Mouse (Mus musculus) heart, adult 2 months (tissue): Measurements from ENCODE around the gene Svop. TPM values are rescaled to one million over a fixed set of nuclear protein-coding genes. Genes with fewer than 3 reads are reported as not detected.

Experiments used
- DNase-seq, 2 experiments: peaks; one replicate each; pipeline ENCODE4 v3.0.0; 2021
- H3K27ac ChIP-seq: fragments of 200-600 bp; 2 replicates; pipeline ENCODE4 v1.8.1; 2022
- H3K27me3 ChIP-seq: fragments of 200-500 bp; 2 replicates; pipeline ENCODE4 v1.6.1; 2012; ENCODE audit warnings: mild to moderate bottlenecking, low read length, inconsistent platforms, mixed read lengths; ENCODE audit not compliant: control insufficient read depth, insufficient read depth
- H3K36me3 ChIP-seq: fragments of 200-500 bp; 2 replicates; pipeline ENCODE4 v1.6.1; 2012; ENCODE audit warnings: low read length, inconsistent platforms; ENCODE audit not compliant: control insufficient read depth, insufficient read depth
- H3K4me1 ChIP-seq: fragments of 200-500 bp; 2 replicates; pipeline ENCODE4 v1.6.1; 2011; ENCODE audit warnings: low read length; ENCODE audit not compliant: control insufficient read depth, insufficient read depth
- H3K4me3 ChIP-seq: fragments of 200-600 bp; 2 replicates; pipeline ENCODE4 v1.8.1; 2022
- H3K79me2 ChIP-seq: fragments of 200-500 bp; replicated peaks from 2 replicates; pipeline ENCODE4 v1.6.1; 2012; ENCODE audit warnings: mild to moderate bottlenecking, inconsistent platforms, low read length, moderate library complexity, mixed read lengths; ENCODE audit not compliant: control insufficient read depth, insufficient read depth
- H3K9ac ChIP-seq: fragments of 200-500 bp; 2 replicates; pipeline ENCODE4 v1.6.1; 2012; ENCODE audit warnings: low read depth, mild to moderate bottlenecking, control low read depth, inconsistent platforms, low read length, mixed read lengths
- CTCF ChIP-seq: fragments of 200-600 bp; IDR thresholded peaks from 2 replicates; pipeline ENCODE4 v1.8.1; 2022; ENCODE audit warnings: antibody characterized with exemption, mild to moderate bottlenecking, moderate library complexity
- EP300 ChIP-seq: fragments of 200-500 bp; IDR thresholded peaks from 2 replicates; pipeline ENCODE4 v1.6.1; 2011; ENCODE audit warnings: low read depth, low read length, control low read depth; ENCODE audit not compliant: insufficient read depth
- POLR2A ChIP-seq: fragments of 200-500 bp; IDR thresholded peaks from 2 replicates; pipeline ENCODE4 v1.6.1; 2011; ENCODE audit warnings: mild to moderate bottlenecking, low read depth, low read length, control low read depth; ENCODE audit not compliant: insufficient read depth
- WGBS: fragments of 180-500 bp; shearing (Covaris S2); methylation state at CpG from one replicate; pipeline ENCODE4 v1.1.7; 2018; 5-methylcytosine and 5-hydroxymethylcytosine counted together
- intact Hi-C: fragments of 180-260 bp; cut with DNase I; formaldehyde crosslinking; loops from one replicate; pipeline ENCODE4 v1.15.1; 2025
- polyA plus RNA-seq: library from polyadenylated mRNA; depleted of rRNA; stranded (reverse); fragments of >200 nt; gene quantifications from 2 replicates; pipeline ENCODE4 v1.2.3, GENCODE M21; 2012
- total RNA-seq, 2 experiments: library from RNA; stranded (reverse); gene quantifications; 2 replicates each; pipeline ENCODE4 v1.2.3; 2021

Svop gene
- total and polyA plus RNA-seq, 3 experiments: 0.08 TPM; not detected in 2

- H3K79me2 ChIP-seq: no peaks in the 10 kb centered on the region
- H3K9ac ChIP-seq: no peak overlapping the region
- no peak for DNase-seq
- intact Hi-C loops: no loop called here
- TF ChIP-seq POLR2A (no peak), CTCF (no peak), EP300 (no peak)
- H3K27me3 ChIP-seq: no peaks in the 10 kb centered on the region
- no peak overlapping the region for H3K4me3 ChIP-seq
- peaks cover 3% of the 10 kb centered on the region; the same call in 1 of the 2 replicates for H3K4me1 ChIP-seq
- 66% methylated on average over 9 of the region's 9 CpGs for WGBS
- H3K36me3 ChIP-seq: no peaks in the 10 kb centered on the region
- no peak overlapping the region for H3K27ac ChIP-seq
These were observed 34.1 kb downstream of the Svop start for GRCm38 (mm10) chr5:114057129-114057731.

- Histone ChIP-seq H3K36me3 (no peaks in the 10 kb centered on the region), H3K27me3 (no peaks in the 10 kb centered on the region), H3K4me1 (peaks cover 5% of the 10 kb centered on the region), H3K9ac (no peak overlapping the region), H3K79me2 (no peaks in the 10 kb centered on the region), H3K4me3 (no peak overlapping the region; the same call in 1 of the 2 replicates), H3K27ac (peak overlapping the region; percentile 65)
- intact Hi-C loops: loop anchor here (2.0 to 5.0 kb wide), 4 partner anchors 48 to 256 kb away; partner anchors contain the start of genes Alkbh2 and Ssh1
- WGBS: 8% methylated on average over 9 of the region's 9 CpGs
- TF ChIP-seq POLR2A (peak; percentile 14; the same call in 1 of the 2 replicates), CTCF (peak; percentile 94), EP300 (peak; percentile 87; the same call in 1 of the 2 replicates)
- peak; percentile 79 to 82 for DNase-seq
These were observed 39.1 kb downstream of the Svop start for GRCm38 (mm10) chr5:114052246-114052761.

GRCm38 (mm10) chr5:114048731-114049308 lies 42.5 kb downstream of the Svop start:
- peaks cover 5% of the 10 kb centered on the region for H3K4me1 ChIP-seq
- TF ChIP-seq POLR2A (no peak), EP300 (no peak), CTCF (no peak)
- no peak overlapping the region for H3K27ac ChIP-seq
- H3K9ac ChIP-seq: no peak overlapping the region
- WGBS: 54% methylated on average over 12 of the region's 12 CpGs
- no peak for DNase-seq
- H3K27me3 ChIP-seq: no peaks in the 10 kb centered on the region
- no peak overlapping the region for H3K4me3 ChIP-seq
- intact Hi-C loops: no loop called here
- H3K79me2 ChIP-seq: no peaks in the 10 kb centered on the region
- H3K36me3 ChIP-seq: no peaks in the 10 kb centered on the region

GRCm38 (mm10) chr5:114047182-114047581 lies 44.2 kb downstream of the Svop start:
- TF ChIP-seq CTCF (peak; percentile 67), POLR2A (no peak), EP300 (no peak)
- no peaks in the 10 kb centered on the region for H3K36me3 ChIP-seq
- no peak overlapping the region for H3K27ac ChIP-seq
- H3K27me3 ChIP-seq: peaks cover 2% of the 10 kb centered on the region
- WGBS: 82% methylated on average over 5 of the region's 5 CpGs
- intact Hi-C loops: no loop called here
- no peak overlapping the region for H3K4me3 ChIP-seq
- H3K79me2 ChIP-seq: no peaks in the 10 kb centered on the region
- no peak for DNase-seq
- H3K4me1 ChIP-seq: peaks cover 2% of the 10 kb centered on the region
- H3K9ac ChIP-seq: no peak overlapping the region

- no peak for DNase-seq
- H3K9ac ChIP-seq: no peak overlapping the region
- H3K27ac ChIP-seq: no peak overlapping the region
- H3K4me1 ChIP-seq: no peaks in the 10 kb centered on the region
- H3K36me3 ChIP-seq: no peaks in the 10 kb centered on the region
- H3K79me2 ChIP-seq: no peaks in the 10 kb centered on the region
- intact Hi-C loops: no loop called here
- TF ChIP-seq CTCF (no peak), POLR2A (no peak), EP300 (no peak)
- 41% methylated on average over 3 of the region's 3 CpGs for WGBS
- peaks cover 2% of the 10 kb centered on the region for H3K27me3 ChIP-seq
- H3K4me3 ChIP-seq: no peak overlapping the region
These were observed 44.8 kb downstream of the Svop start for GRCm38 (mm10) chr5:114046604-114047003.

GRCm38 (mm10) chr5:114046151-114046550 lies 45.2 kb downstream of the Svop start:
- H3K27me3 ChIP-seq: peaks cover 2% of the 10 kb centered on the region
- no peaks in the 10 kb centered on the region for H3K4me1 ChIP-seq
- TF ChIP-seq POLR2A (no peak), CTCF (no peak), EP300 (no peak)
- no peaks in the 10 kb centered on the region for H3K79me2 ChIP-seq
- H3K9ac ChIP-seq: no peak overlapping the region
- H3K4me3 ChIP-seq: no peak overlapping the region
- 51% methylated on average over 3 of the region's 3 CpGs for WGBS
- intact Hi-C loops: no loop called here
- no peak overlapping the region for H3K27ac ChIP-seq
- no peak for DNase-seq
- no peaks in the 10 kb centered on the region for H3K36me3 ChIP-seq
